ENCODE assay signal across 8 mouse cellular contexts in the genomic region with DNA sequence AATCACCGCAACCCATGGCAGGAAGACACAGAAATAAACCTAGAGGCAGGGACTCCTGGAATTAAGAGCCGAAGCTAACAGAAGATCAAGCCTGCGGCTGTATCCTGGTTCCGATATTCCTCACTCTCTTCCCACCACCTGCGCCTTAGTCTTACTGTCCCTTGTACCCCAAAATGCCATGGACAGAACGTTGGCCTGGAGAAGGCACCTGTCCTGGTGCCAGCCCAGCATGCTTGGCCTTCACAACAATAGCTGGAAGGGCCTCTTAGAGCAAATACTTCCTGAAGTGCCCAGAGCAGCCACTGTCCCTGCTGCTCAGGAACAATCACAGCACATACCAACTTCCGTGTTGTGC.
DNase-seq lines count a peak whose midpoint lies in the region; ATAC-seq and TF ChIP-seq lines count a peak whose summit lies in the region.

No protein-coding gene starts in this region.

- H3K27me3 ChIP-seq in heart, embryonic 14.5 days (ENCODE audit: control insufficient read depth, insufficient read depth, low read length), result no peaks in the 10 kb centered on the region
- H3K27me3 ChIP-seq in cerebellum, adult 2 months (ENCODE audit: control insufficient read depth, insufficient read depth, low read length), result no peaks in the 10 kb centered on the region
- no peaks in the 10 kb centered on the region; the same call in 1 of the 2 replicates for H3K27me3 ChIP-seq in hindbrain, embryonic 11.5 days (ENCODE audit: control insufficient read depth, insufficient read depth, low read length)
- H3K27me3 ChIP-seq in myocyte (ENCODE audit: control insufficient read depth, insufficient read depth, insufficient read length), result no peaks in the 10 kb centered on the region

- TF ChIP-seq CTCF in cerebellum, adult 2 months (IDR thresholded peaks at IDR 0.05; ENCODE audit: borderline replicate concordance, insufficient read depth, low read depth, low read length), result no peak

- no peak for DNase-seq in heart, adult 8-10 months (ENCODE audit: low spot score)
- peak in 1 of 2 experiments; percentile 70 for DNase-seq in cerebellum, adult 2 months
- DNase-seq in hindbrain, embryonic 11.5 days (ENCODE audit: low spot score), result no peak
- DNase-seq in layer of hippocampus, adult 18-20 months (ENCODE audit: low spot score in 2 of 2), result no peak
- no peak for DNase-seq in retina, embryonic 14.5 days (ENCODE audit: low spot score)
- no peak for DNase-seq in gastrocnemius, postnatal 10 days

- ATAC-seq in heart, embryonic 14.5 days (ENCODE audit: insufficient number of reproducible peaks, insufficient read depth, low FRiP score, low read depth), result no peak
- ATAC-seq in hindbrain, embryonic 11.5 days (ENCODE audit: low FRiP score), result no peak; the same call in 1 of the 2 replicates

- peak overlapping the region; percentile 8 to 54 for H3K27ac ChIP-seq in heart, embryonic 14.5 days (replicated peaks in 1 of 2; ENCODE audit: control insufficient read depth in 1 of 2, insufficient read depth in 1 of 2, low read depth in 2 of 2, low read length in 2 of 2)
- peak overlapping the region; percentile 35 for H3K27ac ChIP-seq in cerebellum, adult 2 months (ENCODE audit: insufficient read depth, low read length)
- H3K27ac ChIP-seq in hindbrain, embryonic 11.5 days (ENCODE audit: low read depth, low read length), result peak overlapping the region; percentile 58

- TF ChIP-seq POLR2A in cerebellum, adult 2 months (IDR thresholded peaks at IDR 0.05; ENCODE audit: borderline replicate concordance, insufficient read depth, low read length), result no peak
- TF ChIP-seq POLR2A in myocyte (IDR thresholded peaks at IDR 0.05; ENCODE audit: insufficient read length, low read depth), result no peak

- no peak overlapping the region for H3ac ChIP-seq in myocyte (ENCODE audit: control insufficient read depth, insufficient read length)

- no peaks in the 10 kb centered on the region for H3K79me2 ChIP-seq in myocyte (ENCODE audit: control insufficient read depth, insufficient read depth)

- H3K4me3 ChIP-seq in heart, embryonic 14.5 days (ENCODE audit: control insufficient read depth in 1 of 2, insufficient read depth in 1 of 2, low read depth in 1 of 2, low read length in 2 of 2), result no peak overlapping the region
- H3K4me3 ChIP-seq in cerebellum, adult 2 months (replicated peaks; ENCODE audit: insufficient read depth, low read depth, low read length), result no peak overlapping the region
- no peak overlapping the region for H3K4me3 ChIP-seq in hindbrain, embryonic 11.5 days (ENCODE audit: low read depth, low read length)
- H3K4me3 ChIP-seq in myocyte, result no peak overlapping the region

- peaks cover 34 to 67% of the 10 kb centered on the region in 2 experiments for H3K4me1 ChIP-seq in heart, embryonic 14.5 days (ENCODE audit: control insufficient read depth in 2 of 2, insufficient read depth in 2 of 2, low read length in 2 of 2)
- peaks cover 18% of the 10 kb centered on the region for H3K4me1 ChIP-seq in cerebellum, adult 2 months (ENCODE audit: control insufficient read depth, insufficient read depth, low read length)
- H3K4me1 ChIP-seq in hindbrain, embryonic 11.5 days (replicated peaks; ENCODE audit: control insufficient read depth, insufficient read depth, low read length), result peaks cover 14% of the 10 kb centered on the region

- H3K4me2 ChIP-seq in heart, embryonic 14.5 days (ENCODE audit: low read length), result no peak overlapping the region
- H3K4me2 ChIP-seq in hindbrain, embryonic 11.5 days (replicated peaks; ENCODE audit: low read depth, low read length), result no peak overlapping the region
- peak overlapping the region; percentile 37 for H3K4me2 ChIP-seq in myocyte (ENCODE audit: low read depth)

- 76% methylated on average over 7 of the region's 7 CpGs for WGBS in heart, embryonic 14.5 days
- WGBS in cerebellum, adult 2 months, result 16% methylated on average over 7 of the region's 7 CpGs
- 62% methylated on average over 7 of the region's 7 CpGs for WGBS in hindbrain, embryonic 11.5 days

- H3K36me3 ChIP-seq in heart, embryonic 14.5 days (ENCODE audit: control insufficient read depth, insufficient read depth, low read length), result no peaks in the 10 kb centered on the region
- no peaks in the 10 kb centered on the region for H3K36me3 ChIP-seq in hindbrain, embryonic 11.5 days (ENCODE audit: control insufficient read depth, insufficient read depth, low read length)
- no peaks in the 10 kb centered on the region for H3K36me3 ChIP-seq in myocyte (ENCODE audit: control insufficient read depth, insufficient read depth)

- no peak overlapping the region for H3K9ac ChIP-seq in heart, embryonic 14.5 days (ENCODE audit: low read length)
- H3K9ac ChIP-seq in hindbrain, embryonic 11.5 days (ENCODE audit: low read depth, low read length), result 0 out of 2 replicates have a peak overlapping the region, but pooled peaks have one; percentile 20

- no peaks in the 10 kb centered on the region for H3K9me3 ChIP-seq in heart, embryonic 14.5 days (ENCODE audit: control insufficient read depth, low read length)
- no peaks in the 10 kb centered on the region for H3K9me3 ChIP-seq in hindbrain, embryonic 11.5 days (ENCODE audit: control insufficient read depth, low read length)

TF ChIP-seq in myocyte, 11 proteins besides CTCF, POLR2A, EP300 and RAD21:
- TF ChIP-seq POLR2AphosphoS2 (IDR thresholded peaks at IDR 0.05; ENCODE audit: insufficient read length, low read depth), result no peak
- TF ChIP-seq REST (IDR thresholded peaks at IDR 0.05; ENCODE audit: insufficient read depth, insufficient read length), result no peak
- TF ChIP-seq TCF12 (IDR thresholded peaks at IDR 0.05; ENCODE audit: insufficient read depth, poor library complexity, severe bottlenecking), result no peak
- no peak for TF ChIP-seq SRF (IDR thresholded peaks at IDR 0.05; ENCODE audit: control insufficient read depth, insufficient read length, low read depth)
- TF ChIP-seq MYOG (IDR thresholded peaks at IDR 0.05; ENCODE audit: control insufficient read depth in 1 of 3, insufficient read depth in 1 of 3, insufficient read length in 2 of 3, low read depth in 2 of 3), result no peak
- TF ChIP-seq CEBPB (IDR thresholded peaks at IDR 0.05; ENCODE audit: insufficient read depth, poor library complexity, severe bottlenecking), result no peak
- no peak for TF ChIP-seq MAX (IDR thresholded peaks at IDR 0.05; ENCODE audit: low read depth)
- TF ChIP-seq E2F4 (IDR thresholded peaks at IDR 0.05; ENCODE audit: insufficient read depth), result no peak
- TF ChIP-seq TCF3 (IDR thresholded peaks at IDR 0.05; ENCODE audit: insufficient read length, low read depth), result no peak
- TF ChIP-seq MYOD1 (IDR thresholded peaks at IDR 0.05; ENCODE audit: control insufficient read depth in 1 of 3, insufficient read length in 2 of 3, low read depth in 2 of 3), result no peak
- no peak for TF ChIP-seq USF1 (IDR thresholded peaks at IDR 0.05; ENCODE audit: low read depth)
